In the genomic region with DNA sequence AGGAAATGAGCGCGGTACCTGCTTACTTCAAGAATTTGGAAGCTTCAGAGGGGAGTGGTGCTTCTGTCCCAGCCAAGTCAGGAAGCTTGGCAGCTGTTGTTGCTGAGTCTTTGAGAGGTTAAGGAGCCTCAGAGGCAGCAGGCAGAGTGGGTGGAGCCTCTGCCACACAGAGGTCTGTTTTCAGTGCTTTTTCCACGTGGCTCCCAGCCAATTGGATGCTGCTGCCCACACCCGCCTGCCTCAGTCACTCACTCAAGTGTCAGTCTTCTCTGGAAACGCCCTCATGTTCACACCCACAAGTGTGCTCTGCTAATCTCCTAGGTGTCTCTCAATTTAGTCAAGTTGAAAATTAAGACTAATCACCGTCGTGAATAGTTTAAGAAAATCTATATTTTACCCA, we compare ENCODE assay signal across 20 mouse cellular contexts.
A peak's percentile ranks its signal among the peaks of the same experiment; 100 is the strongest.
DNase-seq lines count a peak whose midpoint lies in the region; ATAC-seq lines count a peak whose summit lies in the region.
"Had no signal": no experiment of that assay in that cellular context is flagged by ENCODE, and none has a peak within 500 bp of the region (broad histone marks: within the 10 kb centered on the region; RNA-seq: fewer than 3 reads in every experiment).

No protein-coding gene starts in this region.

- H3K4me3 ChIP-seq in hindbrain, embryonic 11.5 days (ENCODE audit: low read depth, low read length), result no peak overlapping the region
- H3K4me3 ChIP-seq in hindbrain, embryonic 16.5 days (ENCODE audit: low read length), result no peak overlapping the region
- no peak overlapping the region for H3K4me3 ChIP-seq in midbrain, embryonic 14.5 days (replicated peaks; ENCODE audit: low read depth, low read length)
- H3K4me3 ChIP-seq in midbrain, embryonic 10.5 days, result no peak overlapping the region
- H3K4me3 ChIP-seq: embryonic facial prominence, embryonic 12.5 days; kidney, embryonic 15.5 days; left cerebral cortex, adult 2 months; limb, embryonic 13.5 days; midbrain, embryonic 12.5 days had no signal

- no peak overlapping the region for H3K27ac ChIP-seq in hindbrain, embryonic 11.5 days (ENCODE audit: low read depth, low read length)
- H3K27ac ChIP-seq in hindbrain, embryonic 16.5 days (ENCODE audit: low read depth, low read length), result no peak overlapping the region
- H3K27ac ChIP-seq in midbrain, embryonic 14.5 days (replicated peaks; ENCODE audit: low read depth, low read length), result no peak overlapping the region
- no peak overlapping the region for H3K27ac ChIP-seq in midbrain, embryonic 10.5 days (replicated peaks)
- H3K27ac ChIP-seq: embryonic facial prominence, embryonic 12.5 days; kidney, embryonic 15.5 days; left cerebral cortex, adult 2 months; limb, embryonic 13.5 days; midbrain, embryonic 12.5 days had no signal

- peak; percentile 19 for DNase-seq in hindbrain, embryonic 11.5 days (ENCODE audit: low spot score)
- peak; percentile 15 for DNase-seq in midbrain, embryonic 14.5 days
- DNase-seq in midbrain, embryonic 10.5 days (ENCODE audit: low spot score), result no peak
- DNase-seq in embryo, embryonic 11 days, result peak; percentile 45
- DNase-seq in mesoderm, embryonic 11.5 days (ENCODE audit: low read depth, low spot score), result peak; percentile 18
- no peak for DNase-seq in gastrocnemius, adult 18-20 months (ENCODE audit: low spot score)
- DNase-seq: adrenal gland, postnatal 10 days; cerebellum, adult 9-10 months; heart, postnatal 10 days; liver, postnatal 0 days; right cerebral cortex, postnatal 14 days; thymus, adult 2 months had no signal

- H3K36me3 ChIP-seq in hindbrain, embryonic 11.5 days (ENCODE audit: control insufficient read depth, insufficient read depth, low read length), result no peaks in the 10 kb centered on the region
- no peaks in the 10 kb centered on the region for H3K36me3 ChIP-seq in hindbrain, embryonic 16.5 days (ENCODE audit: control insufficient read depth, insufficient read depth, low read length)
- no peaks in the 10 kb centered on the region for H3K36me3 ChIP-seq in midbrain, embryonic 14.5 days (ENCODE audit: control insufficient read depth, insufficient read depth, low read length)
- no peaks in the 10 kb centered on the region for H3K36me3 ChIP-seq in midbrain, embryonic 10.5 days
- H3K36me3 ChIP-seq: embryonic facial prominence, embryonic 12.5 days; G1E; kidney, embryonic 15.5 days; limb, embryonic 13.5 days; midbrain, embryonic 12.5 days had no signal

- no peak overlapping the region for H3K4me2 ChIP-seq in hindbrain, embryonic 11.5 days (replicated peaks; ENCODE audit: low read depth, low read length)
- no peak overlapping the region for H3K4me2 ChIP-seq in hindbrain, embryonic 16.5 days (ENCODE audit: low read length)
- no peak overlapping the region for H3K4me2 ChIP-seq in midbrain, embryonic 14.5 days (ENCODE audit: low read length)
- H3K4me2 ChIP-seq: embryonic facial prominence, embryonic 12.5 days; kidney, embryonic 15.5 days; limb, embryonic 13.5 days; midbrain, embryonic 12.5 days had no signal

- no peaks in the 10 kb centered on the region for H3K9me3 ChIP-seq in hindbrain, embryonic 11.5 days (ENCODE audit: control insufficient read depth, low read length)
- no peaks in the 10 kb centered on the region for H3K9me3 ChIP-seq in hindbrain, embryonic 16.5 days (ENCODE audit: control insufficient read depth, low read length)
- H3K9me3 ChIP-seq in midbrain, embryonic 14.5 days (ENCODE audit: control insufficient read depth, low read length), result no peaks in the 10 kb centered on the region
- no peaks in the 10 kb centered on the region for H3K9me3 ChIP-seq in midbrain, embryonic 10.5 days (replicated peaks)
- H3K9me3 ChIP-seq: embryonic facial prominence, embryonic 12.5 days; kidney, embryonic 15.5 days; limb, embryonic 13.5 days; midbrain, embryonic 12.5 days had no signal

- H3K27me3 ChIP-seq in hindbrain, embryonic 11.5 days (ENCODE audit: control insufficient read depth, insufficient read depth, low read length), result no peaks in the 10 kb centered on the region
- no peaks in the 10 kb centered on the region for H3K27me3 ChIP-seq in hindbrain, embryonic 16.5 days (replicated peaks; ENCODE audit: control insufficient read depth, insufficient read depth, low read length)
- H3K27me3 ChIP-seq in midbrain, embryonic 14.5 days (ENCODE audit: control insufficient read depth, insufficient read depth, low read length), result no peaks in the 10 kb centered on the region
- no peaks in the 10 kb centered on the region for H3K27me3 ChIP-seq in midbrain, embryonic 10.5 days (ENCODE audit: low read depth, poor library complexity, severe bottlenecking)
- H3K27me3 ChIP-seq: embryonic facial prominence, embryonic 12.5 days; kidney, embryonic 15.5 days; limb, embryonic 13.5 days; midbrain, embryonic 12.5 days had no signal

- ATAC-seq in hindbrain, embryonic 11.5 days (ENCODE audit: low FRiP score), result no peak
- ATAC-seq in hindbrain, embryonic 16.5 days, result no peak
- ATAC-seq in midbrain, embryonic 14.5 days (ENCODE audit: low FRiP score, low TSS enrichment), result no peak
- ATAC-seq: inflammation-experienced regulatory T-cells, adult 6 months; liver, postnatal 0 days had no signal

- H3K4me1 ChIP-seq in hindbrain, embryonic 11.5 days (replicated peaks; ENCODE audit: control insufficient read depth, insufficient read depth, low read length), result no peaks in the 10 kb centered on the region
- H3K4me1 ChIP-seq in hindbrain, embryonic 16.5 days (ENCODE audit: control insufficient read depth, insufficient read depth, low read depth, low read length), result no peaks in the 10 kb centered on the region
- no peaks in the 10 kb centered on the region for H3K4me1 ChIP-seq in midbrain, embryonic 14.5 days (ENCODE audit: control insufficient read depth, insufficient read depth, low read length)
- H3K4me1 ChIP-seq in midbrain, embryonic 10.5 days, result peaks cover 14% of the 10 kb centered on the region
- H3K4me1 ChIP-seq: embryonic facial prominence, embryonic 12.5 days; kidney, embryonic 15.5 days; limb, embryonic 13.5 days had no signal

- no peak overlapping the region for H3K9ac ChIP-seq in hindbrain, embryonic 11.5 days (ENCODE audit: low read depth, low read length)
- H3K9ac ChIP-seq in hindbrain, embryonic 16.5 days (ENCODE audit: low read depth, low read length), result no peak overlapping the region
- H3K9ac ChIP-seq in midbrain, embryonic 14.5 days (replicated peaks; ENCODE audit: low read length), result no peak overlapping the region
- H3K9ac ChIP-seq: embryonic facial prominence, embryonic 12.5 days; kidney, embryonic 15.5 days; limb, embryonic 13.5 days; liver, postnatal 0 days; midbrain, embryonic 12.5 days had no signal

- WGBS in hindbrain, embryonic 11.5 days, result 54% methylated on average over 7 of the region's 7 CpGs
- WGBS in hindbrain, embryonic 16.5 days, result 42% methylated on average over 7 of the region's 7 CpGs
- 56% methylated on average over 7 of the region's 7 CpGs for WGBS in midbrain, embryonic 14.5 days
- 66% methylated on average over 7 of the region's 7 CpGs for WGBS in midbrain, embryonic 10.5 days

Comparison
In these comparisons a context has a peak if more than half of its experiments do, and no peak if none do; other contexts are left out.
1. DNase-seq: peak in hindbrain, embryonic 11.5 days (single experiment), midbrain, embryonic 14.5 days (single experiment), embryo, embryonic 11 days (single experiment) and mesoderm, embryonic 11.5 days (single experiment); none in midbrain, embryonic 10.5 days (single experiment) and gastrocnemius, adult 18-20 months (single experiment).